Mouse (Mus musculus): Measurements from ENCODE around the gene Lrif1.
"Not testable (repeated sequence)": the region's sequence is repeated elsewhere in the genome, so short reads cannot be mapped to it uniquely, and the experiment has no call there.

Lrif1 gene

GRCm38 (mm10) chr3:106684830-106685229 lies at the start of gene Lrif1:
Gene Lrif1 (plus strand): TSS chr3:106684987.
- peak; percentile 45 to 79 for DNase-seq (ENCODE audit: low spot score in 2 of 2)

- DNase-seq (ENCODE audit: low spot score in 2 of 2): not testable (repeated sequence)
Observed at GRCm38 (mm10) chr3:106672811-106673210, 12.0 kb upstream of the Lrif1 start.

- DNase-seq (ENCODE audit: low spot score in 2 of 2): no peak
Observed at GRCm38 (mm10) chr3:106685381-106685780, 594 bp downstream of the Lrif1 start.

DNA sequence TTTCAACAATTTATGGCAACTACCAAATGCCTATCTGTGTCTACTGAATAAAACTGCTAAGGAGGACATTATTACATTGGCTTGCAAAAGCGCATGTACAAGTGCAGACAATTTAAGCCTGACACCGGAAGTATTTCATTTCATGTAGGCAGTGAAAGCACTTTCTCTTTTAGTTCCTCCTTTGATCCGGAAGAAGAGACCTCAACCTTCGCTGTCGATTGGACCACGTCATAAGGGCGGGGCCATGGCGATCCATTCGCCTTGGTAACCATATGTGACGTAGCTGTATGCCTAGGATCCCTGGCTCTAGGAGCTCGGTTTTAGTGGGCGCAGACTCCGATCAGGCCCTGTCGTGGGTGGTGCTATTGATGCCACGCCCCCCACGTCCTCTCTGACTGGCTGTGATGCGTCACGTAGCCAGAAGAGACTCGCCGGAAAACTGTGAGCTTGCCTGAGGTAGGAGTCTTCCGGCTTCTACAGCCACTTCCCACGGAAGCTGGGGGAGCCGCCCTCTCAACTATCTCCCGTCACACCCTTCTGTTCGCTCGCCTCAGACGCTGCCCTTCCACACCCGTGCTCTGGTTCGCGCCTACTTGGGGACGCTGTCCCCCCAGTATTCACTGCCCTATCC lies 36.7 kb downstream of the Lrif1 start:
- DNase-seq (ENCODE audit: low spot score in 2 of 2): peak; percentile 63 to 91

- peak; percentile 56 to 71 for DNase-seq (ENCODE audit: low spot score in 2 of 2)
Observed at GRCm38 (mm10) chr3:106722028-106722945, 37.5 kb downstream of the Lrif1 start.

DNA sequence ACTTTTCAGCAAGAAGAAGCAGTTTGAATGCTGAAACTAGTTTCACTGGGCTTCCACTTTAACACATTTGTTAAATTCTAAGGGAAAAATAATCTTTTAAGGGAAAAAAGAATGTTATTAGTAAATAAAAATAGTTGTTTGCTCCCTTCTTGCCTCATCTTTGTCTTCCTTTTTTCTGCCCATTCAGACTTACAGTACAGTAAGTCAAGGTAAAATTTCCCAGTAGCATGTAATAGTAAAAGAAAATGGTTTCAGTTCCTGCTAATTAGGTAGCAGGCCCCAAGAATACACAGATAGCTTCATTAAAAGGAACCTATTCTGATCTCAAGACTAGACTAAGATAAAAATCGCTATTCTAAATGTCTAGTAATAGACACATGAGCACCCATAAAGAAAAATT lies 71.1 kb downstream of the Lrif1 start:
- DNase-seq (ENCODE audit: low spot score in 2 of 2): no peak

DNA sequence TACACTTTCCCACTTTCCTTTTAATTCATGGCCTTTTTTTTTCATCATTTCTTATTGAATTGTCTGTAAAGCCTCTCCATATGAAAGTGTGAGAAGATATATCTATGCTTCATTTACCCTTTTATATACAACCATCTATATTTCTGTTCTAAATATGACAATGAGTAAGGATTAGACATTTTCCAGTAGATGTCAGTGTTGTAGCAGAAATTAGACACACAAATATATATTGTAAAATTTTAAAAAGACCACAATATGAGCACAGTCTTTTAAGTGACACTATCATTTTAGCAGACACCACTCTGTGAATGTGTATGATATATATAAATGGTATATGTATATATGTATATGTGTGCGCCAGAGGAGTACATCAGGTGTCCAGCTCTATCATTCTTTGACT lies 87.0 kb downstream of the Lrif1 start:
- no peak for DNase-seq (ENCODE audit: low spot score in 2 of 2)

DNA sequence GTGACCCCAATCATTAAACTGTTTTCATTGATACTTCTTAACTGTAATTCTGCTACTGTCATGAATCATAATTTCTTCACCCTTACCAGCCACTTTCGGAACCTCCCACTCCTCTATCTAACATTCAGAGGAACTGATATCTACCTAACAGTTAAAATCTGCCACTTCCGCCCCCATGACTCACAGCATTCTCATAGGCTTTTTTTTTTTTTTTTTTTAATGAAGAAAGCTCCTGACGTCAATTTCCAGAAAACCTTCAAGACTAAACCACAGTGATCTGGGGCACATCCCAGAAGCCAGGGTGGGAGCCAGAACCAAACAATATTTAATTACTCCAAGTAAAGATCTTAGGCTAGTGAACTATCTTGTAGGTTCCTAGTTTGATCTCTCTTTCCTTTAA lies 100.3 kb downstream of the Lrif1 start:
- no peak for DNase-seq (ENCODE audit: low spot score in 2 of 2)

Data from cerebellum, postnatal 4 days (tissue).